Mouse (Mus musculus) midbrain, postnatal 0 days (tissue): ENCODE results near the gene Scml4. TPM values are rescaled to one million over a fixed set of nuclear protein-coding genes. Genes with fewer than 3 reads are reported as not detected.

Source experiments
- ATAC-seq: fragments of 200-750 bp; cut with Nextera tagmentation; 2 replicates; pipeline ENCODE4 v1.8.0; 2017; ENCODE audit warnings: moderate number of reproducible peaks, mild to moderate bottlenecking, moderate TSS enrichment, moderate library complexity; ENCODE audit not compliant: low FRiP score
- DNase-seq: peaks from one replicate; pipeline ENCODE4 v3.0.0-alpha.2; 2015; ENCODE audit warnings: low spot score
- H3K27ac ChIP-seq: fragments of 300-500 bp; sonication (generic); 2 replicates; pipeline ENCODE4 v1.5.1; 2014; ENCODE audit warnings: low read depth, mild to moderate bottlenecking, low read length, mixed read lengths
- H3K27me3 ChIP-seq: fragments of 300-500 bp; sonication (generic); 2 replicates; pipeline ENCODE4 v1.6.1; 2014; ENCODE audit warnings: low read length, control low read depth, mixed read lengths; ENCODE audit not compliant: insufficient read depth
- H3K36me3 ChIP-seq: fragments of 300-500 bp; sonication (generic); 2 replicates; pipeline ENCODE4 v1.6.1; 2014; ENCODE audit warnings: low read length, control low read depth, mixed read lengths; ENCODE audit not compliant: insufficient read depth
- H3K4me1 ChIP-seq: fragments of 300-500 bp; sonication (generic); 2 replicates; pipeline ENCODE4 v1.6.1; 2014; ENCODE audit warnings: mild to moderate bottlenecking, control low read depth, antibody characterized with exemption, low read length, mixed read lengths; ENCODE audit not compliant: insufficient read depth
- H3K4me2 ChIP-seq: fragments of 300-500 bp; sonication (generic); 2 replicates; pipeline ENCODE4 v1.6.1; 2014; ENCODE audit warnings: low read depth, mild to moderate bottlenecking, low read length, mixed read lengths; ENCODE audit not compliant: poor library complexity, severe bottlenecking
- H3K4me3 ChIP-seq: fragments of 300-500 bp; sonication (generic); 2 replicates; pipeline ENCODE4 v1.5.1; 2014; ENCODE audit warnings: low read depth, mild to moderate bottlenecking, low read length, moderate library complexity
- H3K9ac ChIP-seq: fragments of 300-500 bp; sonication (generic); replicated peaks from 2 replicates; pipeline ENCODE4 v1.6.1; 2014; ENCODE audit warnings: mild to moderate bottlenecking, low read length, moderate library complexity, mixed read lengths; ENCODE audit not compliant: poor library complexity, severe bottlenecking
- H3K9me3 ChIP-seq: fragments of 300-500 bp; sonication (generic); 2 replicates; pipeline ENCODE4 v1.6.1; 2016; ENCODE audit warnings: low read length, control low read depth
- CTCF ChIP-seq: IDR thresholded peaks from 2 replicates; pipeline ENCODE4 v1.5.1; 2016; ENCODE audit warnings: antibody characterized with exemption, mild to moderate bottlenecking
- WGBS: fragments of 180-500 bp; shearing (Covaris S2); extraction: QIAGEN DNeasy Blood & Tissue Kit; methylation state at CpG from one replicate; pipeline ENCODE4 v1.1.7; 2014; 5-methylcytosine and 5-hydroxymethylcytosine counted together
- polyA plus RNA-seq: library from polyadenylated mRNA; unstranded; fragments of >200 nt; fragmentation: Nextera tagmentation; extraction: Ambion mirVana; gene quantifications from 2 replicates; pipeline ENCODE4 v1.2.1, GENCODE M21; 2015
- total RNA-seq: library from RNA; depleted of rRNA; stranded (reverse); fragments of >200 nt; gene quantifications from 2 replicates; pipeline ENCODE4 v1.2.3, GENCODE M21; 2014

Scml4 gene
- total and polyA plus RNA-seq, 2 experiments from 2014 or later, result 12.9 to 57.1 TPM

GRCm38 (mm10) chr10:42856574-42856973 is 3.6 kb upstream of the Scml4 start:
- no peak for DNase-seq
- Histone ChIP-seq H3K4me3 (no peak overlapping the region), H3K9me3 (no peaks in the 10 kb centered on the region), H3K4me2 (no peak overlapping the region), H3K4me1 (peaks cover 6% of the 10 kb centered on the region; the same call in 1 of the 2 replicates), H3K36me3 (no peaks in the 10 kb centered on the region), H3K27me3 (no peaks in the 10 kb centered on the region), H3K9ac (no peak overlapping the region), H3K27ac (no peak overlapping the region)
- 95% methylated on average over 9 of the region's 9 CpGs for WGBS
- ATAC-seq, result no peak
- no peak for TF ChIP-seq CTCF

GRCm38 (mm10) chr10:42857021-42857420 is 3.1 kb upstream of the Scml4 start:
- Histone ChIP-seq H3K9me3 (no peaks in the 10 kb centered on the region), H3K4me3 (no peak overlapping the region), H3K4me2 (no peak overlapping the region), H3K27me3 (no peaks in the 10 kb centered on the region), H3K27ac (no peak overlapping the region), H3K36me3 (no peaks in the 10 kb centered on the region), H3K4me1 (peaks cover 9% of the 10 kb centered on the region), H3K9ac (no peak overlapping the region)
- 92% methylated on average over 2 of the region's 2 CpGs for WGBS
- no peak for DNase-seq
- no peak for TF ChIP-seq CTCF
- no peak for ATAC-seq

GRCm38 (mm10) chr10:42859781-42860158 is 400 bp upstream of the Scml4 start:
- peak; percentile 42; the same call in 1 of the 2 replicates for ATAC-seq
- H3K4me3 ChIP-seq, result peak overlapping the region; percentile 40; the same call in 1 of the 2 replicates

GRCm38 (mm10) chr10:42861446-42861845 is 1.3 kb downstream of the Scml4 start:
- no peaks in the 10 kb centered on the region for H3K27me3 ChIP-seq
- H3K27ac ChIP-seq, result no peak overlapping the region
- H3K4me2 ChIP-seq, result peak overlapping the region; percentile 65
- DNase-seq, result no peak
- no peak for TF ChIP-seq CTCF
- H3K36me3 ChIP-seq, result no peaks in the 10 kb centered on the region
- no peak overlapping the region for H3K9ac ChIP-seq
- no peak for ATAC-seq
- 67% methylated on average over 7 of the region's 7 CpGs for WGBS
- H3K9me3 ChIP-seq, result no peaks in the 10 kb centered on the region
- H3K4me3 ChIP-seq, result peak overlapping the region; percentile 24; the same call in 1 of the 2 replicates
- peaks cover 9% of the 10 kb centered on the region for H3K4me1 ChIP-seq

More at GRCm38 (mm10) chr10:42859781-42860158, 400 bp upstream of the Scml4 start:
- H3K9ac ChIP-seq, result peak overlapping the region; percentile 5; the same call in 1 of the 2 replicates
- WGBS, result 17% methylated on average over 2 of the region's 2 CpGs
- no peaks in the 10 kb centered on the region for H3K9me3 ChIP-seq
- H3K27ac ChIP-seq, result peak overlapping the region; percentile 81
- H3K36me3 ChIP-seq, result no peaks in the 10 kb centered on the region
- no peak for DNase-seq
- peaks cover 9% of the 10 kb centered on the region for H3K4me1 ChIP-seq
- H3K27me3 ChIP-seq, result no peaks in the 10 kb centered on the region
- H3K4me2 ChIP-seq, result peak overlapping the region; percentile 64
- no peak for TF ChIP-seq CTCF

- no peak for DNase-seq
- peak overlapping the region; percentile 24; the same call in 1 of the 2 replicates for H3K4me3 ChIP-seq
- 56% methylated on average over 13 of the region's 13 CpGs for WGBS
These were observed 2.1 kb downstream of the Scml4 start for GRCm38 (mm10) chr10:42862102-42862740.

GRCm38 (mm10) chr10:42862806-42863205 is 2.6 kb downstream of the Scml4 start:
- H3K4me1 ChIP-seq, result peaks cover 9% of the 10 kb centered on the region
- no peak for ATAC-seq
- no peaks in the 10 kb centered on the region for H3K27me3 ChIP-seq
- H3K4me2 ChIP-seq, result peak overlapping the region; percentile 65
- WGBS, result 70% methylated on average over 4 of the region's 4 CpGs
- H3K9ac ChIP-seq, result no peak overlapping the region
- no peak for DNase-seq
- no peaks in the 10 kb centered on the region for H3K36me3 ChIP-seq
- no peak overlapping the region for H3K27ac ChIP-seq
- peak overlapping the region; percentile 24; the same call in 1 of the 2 replicates for H3K4me3 ChIP-seq
- H3K9me3 ChIP-seq, result no peaks in the 10 kb centered on the region
- TF ChIP-seq CTCF, result no peak

More at GRCm38 (mm10) chr10:42862102-42862740, 2.1 kb downstream of the Scml4 start:
- TF ChIP-seq CTCF, result no peak
- peak overlapping the region; percentile 65 for H3K4me2 ChIP-seq
- no peak overlapping the region for H3K27ac ChIP-seq
- peaks cover 9% of the 10 kb centered on the region for H3K4me1 ChIP-seq
- no peak overlapping the region for H3K9ac ChIP-seq
- ATAC-seq, result no peak
- no peaks in the 10 kb centered on the region for H3K9me3 ChIP-seq
- no peaks in the 10 kb centered on the region for H3K27me3 ChIP-seq
- no peaks in the 10 kb centered on the region for H3K36me3 ChIP-seq
